11 mouse cellular contexts compared by ENCODE assay signal in genomic region chr12:98602114-98602513, GRCm38 (mm10). TPM values are rescaled to one million over a fixed set of nuclear protein-coding genes. Genes with fewer than 3 reads are reported as not detected.
DNase-seq lines count a peak whose midpoint lies in the region; ATAC-seq lines count a peak whose summit lies in the region.
"Had no signal": no experiment of that assay in that cellular context is flagged by ENCODE, and none has a peak within 500 bp of the region (broad histone marks: within the 10 kb centered on the region; RNA-seq: fewer than 3 reads in every experiment).

No protein-coding gene starts in this region.

- H3K27ac ChIP-seq in hindbrain, embryonic 15.5 days (replicated peaks), result no peak overlapping the region
- no peak overlapping the region for H3K27ac ChIP-seq in hindbrain, embryonic 11.5 days (ENCODE audit: low read depth, low read length)
- no peak overlapping the region for H3K27ac ChIP-seq in heart, embryonic 15.5 days
- H3K27ac ChIP-seq: layer of hippocampus, adult 2 months had no signal

- H3K27me3 ChIP-seq in hindbrain, embryonic 15.5 days, result no peaks in the 10 kb centered on the region
- no peaks in the 10 kb centered on the region for H3K27me3 ChIP-seq in hindbrain, embryonic 11.5 days (ENCODE audit: control insufficient read depth, insufficient read depth, low read length)
- H3K27me3 ChIP-seq in heart, embryonic 15.5 days, result no peaks in the 10 kb centered on the region

- no peaks in the 10 kb centered on the region for H3K9me3 ChIP-seq in hindbrain, embryonic 15.5 days
- H3K9me3 ChIP-seq in hindbrain, embryonic 11.5 days (ENCODE audit: control insufficient read depth, low read length), result no peaks in the 10 kb centered on the region
- no peaks in the 10 kb centered on the region for H3K9me3 ChIP-seq in heart, embryonic 15.5 days (replicated peaks)

- H3K4me3 ChIP-seq in hindbrain, embryonic 15.5 days, result no peak overlapping the region
- H3K4me3 ChIP-seq in hindbrain, embryonic 11.5 days (ENCODE audit: low read depth, low read length), result no peak overlapping the region
- no peak overlapping the region for H3K4me3 ChIP-seq in heart, embryonic 15.5 days
- H3K4me3 ChIP-seq: layer of hippocampus, adult 2 months had no signal

- no peak overlapping the region for H3K9ac ChIP-seq in hindbrain, embryonic 15.5 days
- H3K9ac ChIP-seq in hindbrain, embryonic 11.5 days (ENCODE audit: low read depth, low read length), result no peak overlapping the region
- no peak overlapping the region for H3K9ac ChIP-seq in heart, embryonic 15.5 days

- 41% methylated on average over 6 of the region's 6 CpGs for WGBS in hindbrain, embryonic 15.5 days
- 62% methylated on average over 6 of the region's 6 CpGs for WGBS in hindbrain, embryonic 11.5 days
- 10% methylated on average over 6 of the region's 6 CpGs for WGBS in heart, embryonic 15.5 days

- ATAC-seq in hindbrain, embryonic 15.5 days (ENCODE audit: low FRiP score, low read depth), result no peak
- ATAC-seq in hindbrain, embryonic 11.5 days (ENCODE audit: low FRiP score), result no peak
- peak; percentile 76 for ATAC-seq in CD4-positive, CD25-positive, alpha-beta regulatory T cell, adult 4 months
- ATAC-seq in heart, embryonic 15.5 days (replicated peaks; ENCODE audit: insufficient number of reproducible peaks, insufficient read depth, low FRiP score, low read depth), result peak; percentile 70; the same call in 1 of the 2 replicates
- no peak for ATAC-seq in megakaryocyte, adult 5-6 weeks (ENCODE audit: poor library complexity, severe bottlenecking)

- H3K36me3 ChIP-seq in hindbrain, embryonic 15.5 days, result no peaks in the 10 kb centered on the region
- no peaks in the 10 kb centered on the region for H3K36me3 ChIP-seq in hindbrain, embryonic 11.5 days (ENCODE audit: control insufficient read depth, insufficient read depth, low read length)
- H3K36me3 ChIP-seq in heart, embryonic 15.5 days, result no peaks in the 10 kb centered on the region

- peak; percentile 28 for DNase-seq in embryo, embryonic 10 days (ENCODE audit: low spot score)
- no peak for DNase-seq in embryo, embryonic 9.5 days (ENCODE audit: extremely low spot score)
- DNase-seq in hindbrain, embryonic 11.5 days (ENCODE audit: low spot score), result no peak
- no peak for DNase-seq in adrenal gland, postnatal 4 days (ENCODE audit: low spot score in 2 of 2)
- DNase-seq: left cerebral cortex, postnatal 4 days; lung, adult 2 months had no signal

- H3K4me2 ChIP-seq in hindbrain, embryonic 15.5 days, result 0 out of 2 replicates have a peak overlapping the region, but pooled peaks have one; percentile 15
- no peak overlapping the region for H3K4me2 ChIP-seq in hindbrain, embryonic 11.5 days (replicated peaks; ENCODE audit: low read depth, low read length)
- H3K4me2 ChIP-seq in heart, embryonic 15.5 days, result 0 out of 2 replicates have a peak overlapping the region, but pooled peaks have one; percentile 1

- H3K4me1 ChIP-seq in hindbrain, embryonic 15.5 days (replicated peaks), result no peaks in the 10 kb centered on the region
- H3K4me1 ChIP-seq in hindbrain, embryonic 11.5 days (replicated peaks; ENCODE audit: control insufficient read depth, insufficient read depth, low read length), result no peaks in the 10 kb centered on the region
- peaks cover 4% of the 10 kb centered on the region for H3K4me1 ChIP-seq in heart, embryonic 15.5 days (replicated peaks)

RNA-seq across cellular contexts. Expression of gene Kcnk10, which starts 24.0 kb away (rescaled TPM):
- 34.8 and 37.2 TPM in 2 replicates for polyA plus RNA-seq in hindbrain, embryonic 15.5 days (2015; fragmentation: Nextera tagmentation; extraction: Ambion mirVana)
- 36.5 and 40.3 TPM in 2 replicates for polyA plus RNA-seq in hindbrain, embryonic 11.5 days (2014; fragmentation: Nextera tagmentation; extraction: Ambion mirVana)
- polyA plus RNA-seq in CD4-positive, CD25-positive, alpha-beta regulatory T cell, adult 4 months (2017; shearing (Covaris generic)), result under 1 TPM in 1 of 2 experiments, not detected in 1; 0.23 TPM
- 0.16 and 0.82 TPM in 2 replicates for polyA plus RNA-seq in heart, embryonic 15.5 days (2015; fragmentation: Nextera tagmentation; extraction: Ambion mirVana)
- 1 to 10 TPM; 1.4 to 2.2 TPM for total RNA-seq in adrenal gland, postnatal 4 days (2021)
- 0.33 TPM in 1 of 2 replicates, not detected in the other for total RNA-seq in megakaryocyte, adult 5-6 weeks (2015)
- 0.11 and 0.37 TPM in 2 replicates for total RNA-seq in megakaryocyte, adult 5-6 weeks (2017)

RNA-seq across cellular contexts. Expression of gene Spata7, which starts 25.8 kb away (rescaled TPM):
- polyA plus RNA-seq in hindbrain, embryonic 15.5 days (2015; fragmentation: Nextera tagmentation; extraction: Ambion mirVana), result 30.6 and 32.3 TPM in 2 replicates
- polyA plus RNA-seq in hindbrain, embryonic 11.5 days (2014; fragmentation: Nextera tagmentation; extraction: Ambion mirVana), result 22.5 and 27.8 TPM in 2 replicates
- polyA plus RNA-seq in CD4-positive, CD25-positive, alpha-beta regulatory T cell, adult 4 months (2017; shearing (Covaris generic)), result 1 to 10 TPM in 1 of 2 experiments, under 1 TPM in 1; 0.74 to 1.4 TPM
- polyA plus RNA-seq in heart, embryonic 15.5 days (2015; fragmentation: Nextera tagmentation; extraction: Ambion mirVana), result 10.6 and 10.9 TPM in 2 replicates
- 10 to 100 TPM; 19.5 to 19.8 TPM for total RNA-seq in adrenal gland, postnatal 4 days (2021)
- 1.9 and 3.4 TPM in 2 replicates for total RNA-seq in megakaryocyte, adult 5-6 weeks (2015)
- total RNA-seq in megakaryocyte, adult 5-6 weeks (2017), result 2.0 and 3.2 TPM in 2 replicates

Comparison
In these comparisons a context has a peak if more than half of its experiments do, and no peak if none do; other contexts are left out.
1. ATAC-seq: peak in CD4-positive, CD25-positive, alpha-beta regulatory T cell, adult 4 months (single experiment) and heart, embryonic 15.5 days (single experiment); none in hindbrain, embryonic 15.5 days (single experiment), hindbrain, embryonic 11.5 days (single experiment) and megakaryocyte, adult 5-6 weeks (single experiment).
2. RNA of gene Kcnk10, which starts 24.0 kb away (polyA plus RNA-seq): 36.5 to 40.3 TPM in hindbrain, embryonic 11.5 days and 34.8 to 37.2 TPM in hindbrain, embryonic 15.5 days; 0.23 TPM in CD4-positive, CD25-positive, alpha-beta regulatory T cell, adult 4 months and 0.16 to 0.82 TPM in heart, embryonic 15.5 days; every median in the first group is over 10 times any median in the second.